Mouse (Mus musculus) liver, adult 2 months (tissue): ENCODE data around the gene Lin54.

Source experiments
- CTCF ChIP-seq: fragments of 200-500 bp; IDR thresholded peaks from 2 replicates; pipeline ENCODE4 v1.5.1; 2011; ENCODE audit warnings: low read depth, low read length, control low read depth
- POLR2A ChIP-seq: fragments of 200-500 bp; IDR thresholded peaks from 2 replicates; pipeline ENCODE4 v1.6.1; 2011; ENCODE audit warnings: low read length, control low read depth; ENCODE audit not compliant: insufficient read depth; ENCODE audit errors: extremely low read depth

GRCm38 (mm10) chr5:100487120-100487519 is 13.3 kb downstream of the Lin54 start:
- TF ChIP-seq CTCF (no peak), POLR2A (no peak)
